Mouse (Mus musculus) kidney, postnatal 0 days (tissue): ENCODE results near the gene Pid1. TPM values are rescaled to one million over a fixed set of nuclear protein-coding genes. Genes with fewer than 3 reads are reported as not detected.

ENCODE experiments used
- ATAC-seq: fragments of 200-750 bp; cut with Nextera tagmentation; replicated peaks from 2 replicates; pipeline ENCODE4 v1.8.0; 2017; ENCODE audit warnings: low read depth, moderate number of reproducible peaks, moderate TSS enrichment, moderate library complexity; ENCODE audit not compliant: low FRiP score
- DNase-seq: peaks from one replicate; pipeline ENCODE4 v3.0.0-alpha.2; 2016; ENCODE audit warnings: low spot score
- H3K27ac ChIP-seq: fragments of 300-500 bp; sonication (generic); 2 replicates; pipeline ENCODE4 v1.5.1; 2014; ENCODE audit warnings: mild to moderate bottlenecking
- H3K27me3 ChIP-seq: fragments of 300-500 bp; sonication (generic); 2 replicates; pipeline ENCODE4 v1.6.1; 2014; ENCODE audit warnings: low read length, mixed read lengths; ENCODE audit not compliant: insufficient read depth
- H3K36me3 ChIP-seq: fragments of 300-500 bp; sonication (generic); 2 replicates; pipeline ENCODE4 v1.6.1; 2014; ENCODE audit warnings: low read length, mixed read lengths; ENCODE audit not compliant: insufficient read depth
- H3K4me1 ChIP-seq: fragments of 300-500 bp; sonication (generic); replicated peaks from 2 replicates; pipeline ENCODE4 v1.6.1; 2014; ENCODE audit warnings: antibody characterized with exemption, low read length, mixed read lengths; ENCODE audit not compliant: insufficient read depth
- H3K4me2 ChIP-seq: fragments of 300-500 bp; sonication (generic); 2 replicates; pipeline ENCODE4 v1.6.1; 2014; ENCODE audit warnings: mild to moderate bottlenecking, low read length, moderate library complexity, mixed read lengths
- H3K4me3 ChIP-seq: fragments of 300-500 bp; sonication (generic); replicated peaks from 2 replicates; pipeline ENCODE4 v1.5.1; 2014; ENCODE audit warnings: low read depth, low read length
- H3K9ac ChIP-seq: fragments of 300-500 bp; sonication (generic); 2 replicates; pipeline ENCODE4 v1.6.1; 2014; ENCODE audit warnings: low read depth, low read length
- H3K9me3 ChIP-seq: fragments of 300-500 bp; sonication (generic); replicated peaks from 2 replicates; pipeline ENCODE4 v1.6.1; 2016; ENCODE audit warnings: low read length, inconsistent platforms, mixed read lengths
- CTCF ChIP-seq: IDR thresholded peaks from 2 replicates; pipeline ENCODE4 v1.5.1; 2016; ENCODE audit warnings: antibody characterized with exemption, low read depth, mild to moderate bottlenecking, moderate library complexity
- WGBS: fragments of 180-500 bp; shearing (Covaris S2); extraction: QIAGEN DNeasy Blood & Tissue Kit; methylation state at CpG from one replicate; pipeline ENCODE4 v1.1.7; 2014; 5-methylcytosine and 5-hydroxymethylcytosine counted together
- polyA plus RNA-seq: library from polyadenylated mRNA; unstranded; fragments of >200 nt; fragmentation: Nextera tagmentation; extraction: Ambion mirVana; gene quantifications from 2 replicates; pipeline ENCODE4 v1.2.1, GENCODE M21; 2015

The Pid1 gene
- polyA plus RNA-seq, 1 experiment from 2014 or later, result 21.2 TPM

GRCm38 (mm10) chr1:84097398-84097797 lies 266.6 kb downstream of the Pid1 start:
- no peak for DNase-seq
- no peak overlapping the region for H3K9ac ChIP-seq
- no peak for TF ChIP-seq CTCF
- no peak overlapping the region for H3K27ac ChIP-seq
- H3K4me2 ChIP-seq, result no peak overlapping the region
- no peaks in the 10 kb centered on the region for H3K27me3 ChIP-seq
- H3K4me3 ChIP-seq, result no peak overlapping the region
- no peaks in the 10 kb centered on the region for H3K4me1 ChIP-seq
- no peaks in the 10 kb centered on the region for H3K36me3 ChIP-seq
- ATAC-seq, result no peak
- H3K9me3 ChIP-seq, result no peaks in the 10 kb centered on the region

GRCm38 (mm10) chr1:84093291-84093690 lies 270.7 kb downstream of the Pid1 start:
- Histone ChIP-seq H3K4me2 (no peak overlapping the region), H3K36me3 (no peaks in the 10 kb centered on the region), H3K4me1 (no peaks in the 10 kb centered on the region), H3K4me3 (no peak overlapping the region), H3K9ac (no peak overlapping the region), H3K27ac (no peak overlapping the region), H3K9me3 (no peaks in the 10 kb centered on the region), H3K27me3 (no peaks in the 10 kb centered on the region)
- TF ChIP-seq CTCF, result no peak
- no peak for DNase-seq
- WGBS, result 66% methylated on average over 2 of the region's 2 CpGs
- ATAC-seq, result no peak

- DNase-seq, result no peak
- Histone ChIP-seq H3K4me1 (no peaks in the 10 kb centered on the region), H3K9ac (no peak overlapping the region), H3K36me3 (no peaks in the 10 kb centered on the region), H3K4me3 (no peak overlapping the region), H3K4me2 (no peak overlapping the region), H3K9me3 (no peaks in the 10 kb centered on the region), H3K27me3 (no peaks in the 10 kb centered on the region), H3K27ac (no peak overlapping the region)
- ATAC-seq, result no peak
- 73% methylated on average over 2 of the region's 2 CpGs for WGBS
- no peak for TF ChIP-seq CTCF
These were observed 274.3 kb downstream of the Pid1 start for GRCm38 (mm10) chr1:84089664-84090063.

GRCm38 (mm10) chr1:84087957-84088356 lies 276.0 kb downstream of the Pid1 start:
- ATAC-seq (no peak), DNase-seq (peak; percentile 61)
- Histone ChIP-seq H3K9ac (no peak overlapping the region), H3K4me2 (no peak overlapping the region), H3K27me3 (no peaks in the 10 kb centered on the region), H3K4me1 (no peaks in the 10 kb centered on the region), H3K4me3 (no peak overlapping the region), H3K9me3 (no peaks in the 10 kb centered on the region), H3K36me3 (no peaks in the 10 kb centered on the region), H3K27ac (no peak overlapping the region)
- WGBS, result 36% methylated on average over 2 of the region's 2 CpGs
- no peak for TF ChIP-seq CTCF

- DNase-seq, result no peak
- 66% methylated on average over 6 of the region's 6 CpGs for WGBS
- Histone ChIP-seq H3K27me3 (no peaks in the 10 kb centered on the region), H3K9me3 (no peaks in the 10 kb centered on the region), H3K4me2 (no peak overlapping the region), H3K4me3 (no peak overlapping the region), H3K27ac (no peak overlapping the region), H3K9ac (no peak overlapping the region), H3K36me3 (no peaks in the 10 kb centered on the region), H3K4me1 (no peaks in the 10 kb centered on the region)
- no peak for ATAC-seq
- no peak for TF ChIP-seq CTCF
These were observed 276.7 kb downstream of the Pid1 start for GRCm38 (mm10) chr1:84087325-84087724.

- Histone ChIP-seq H3K4me1 (no peaks in the 10 kb centered on the region), H3K27ac (no peak overlapping the region), H3K9me3 (no peaks in the 10 kb centered on the region), H3K9ac (no peak overlapping the region), H3K4me2 (no peak overlapping the region), H3K27me3 (no peaks in the 10 kb centered on the region), H3K4me3 (no peak overlapping the region), H3K36me3 (no peaks in the 10 kb centered on the region)
- no peak for DNase-seq
- no peak for TF ChIP-seq CTCF
- ATAC-seq, result no peak
- WGBS, result 75% methylated on average over 1 of the region's 1 CpGs
These were observed 277.5 kb downstream of the Pid1 start for GRCm38 (mm10) chr1:84086486-84086885.

GRCm38 (mm10) chr1:84085361-84085760 lies 278.6 kb downstream of the Pid1 start:
- no peaks in the 10 kb centered on the region for H3K4me1 ChIP-seq
- no peak for DNase-seq
- no peaks in the 10 kb centered on the region for H3K27me3 ChIP-seq
- H3K36me3 ChIP-seq, result no peaks in the 10 kb centered on the region
- no peak overlapping the region for H3K9ac ChIP-seq
- H3K27ac ChIP-seq, result no peak overlapping the region
- ATAC-seq, result no peak
- H3K4me2 ChIP-seq, result no peak overlapping the region
- 86% methylated on average over 3 of the region's 3 CpGs for WGBS
- no peak overlapping the region for H3K4me3 ChIP-seq
- H3K9me3 ChIP-seq, result no peaks in the 10 kb centered on the region
- TF ChIP-seq CTCF, result no peak
